Mouse (Mus musculus): ENCODE results near the gene Ipo11. TPM values are rescaled to one million over a fixed set of nuclear protein-coding genes. Genes with fewer than 3 reads are reported as not detected.
"Not testable (repeated sequence)": the region's sequence is repeated elsewhere in the genome, so short reads cannot be mapped to it uniquely, and the experiment has no call there.

Ipo11 gene
- polyA plus RNA-seq, 1 experiment from 2014 or later: 38.9 TPM

DNA sequence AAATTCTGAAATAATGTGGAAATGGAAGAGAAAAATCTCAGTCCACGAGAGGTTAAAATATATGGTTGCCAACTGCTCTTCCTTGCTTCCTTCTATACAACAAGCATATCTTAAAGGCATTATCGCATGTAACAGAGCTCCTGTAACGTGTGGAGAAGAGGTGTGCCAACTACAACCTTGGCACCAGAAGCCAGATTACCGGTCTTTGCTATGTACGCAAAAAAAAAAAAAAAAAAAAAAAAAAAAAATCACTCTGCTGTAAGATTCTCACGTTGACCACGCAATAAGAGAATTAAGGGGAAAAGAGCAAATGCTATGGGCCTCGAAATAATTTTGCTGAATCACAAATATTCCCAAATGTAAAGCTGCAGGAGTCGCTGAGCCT is 895 bp downstream of the Ipo11 start:
- peak overlapping the region; percentile 91 for H3K27ac ChIP-seq
- peak overlapping the region; percentile 91 for H3K4me3 ChIP-seq
- H3K4me1 ChIP-seq (replicated peaks): peaks cover 13% of the 10 kb centered on the region
- WGBS: 9% methylated on average over 9 of the region's 9 CpGs
- H3K9me3 ChIP-seq: no peaks in the 10 kb centered on the region
- peak overlapping the region; percentile 76 for H3K4me2 ChIP-seq
- no peak for ATAC-seq (ENCODE audit: low FRiP score)
- peak overlapping the region; percentile 87 for H3K9ac ChIP-seq
- no peaks in the 10 kb centered on the region for H3K27me3 ChIP-seq
- H3K36me3 ChIP-seq: no peaks in the 10 kb centered on the region

DNA sequence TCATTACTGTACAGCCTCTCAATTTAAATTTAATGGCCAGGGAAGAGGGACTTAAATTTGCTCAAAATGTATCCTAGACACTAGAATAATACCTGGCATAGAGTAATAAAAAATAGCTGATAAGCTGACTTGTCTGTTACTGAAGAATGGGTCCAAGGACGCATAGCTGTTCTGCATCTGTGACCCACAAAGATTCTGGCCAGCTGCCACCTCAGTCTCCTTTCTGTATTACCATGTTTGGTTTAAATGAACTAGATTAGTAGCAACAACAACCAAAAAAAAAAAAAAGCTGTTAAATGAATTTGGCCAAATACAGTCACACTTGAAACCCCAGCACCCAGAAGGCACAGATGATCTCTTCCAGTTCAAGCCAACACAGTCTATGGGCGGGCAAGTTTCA is 7.6 kb downstream of the Ipo11 start:
- no peaks in the 10 kb centered on the region; the same call in 1 of the 2 replicates for H3K9me3 ChIP-seq
- ATAC-seq (ENCODE audit: low FRiP score): no peak
- no peaks in the 10 kb centered on the region for H3K27me3 ChIP-seq
- 98% methylated on average over 2 of the region's 2 CpGs for WGBS
- no peak overlapping the region for H3K4me2 ChIP-seq
- peaks cover 18% of the 10 kb centered on the region for H3K36me3 ChIP-seq
- H3K27ac ChIP-seq: no peak overlapping the region
- peaks cover 3% of the 10 kb centered on the region; the same call in 1 of the 2 replicates for H3K4me1 ChIP-seq (replicated peaks)
- no peak overlapping the region for H3K9ac ChIP-seq
- H3K4me3 ChIP-seq: no peak overlapping the region

DNA sequence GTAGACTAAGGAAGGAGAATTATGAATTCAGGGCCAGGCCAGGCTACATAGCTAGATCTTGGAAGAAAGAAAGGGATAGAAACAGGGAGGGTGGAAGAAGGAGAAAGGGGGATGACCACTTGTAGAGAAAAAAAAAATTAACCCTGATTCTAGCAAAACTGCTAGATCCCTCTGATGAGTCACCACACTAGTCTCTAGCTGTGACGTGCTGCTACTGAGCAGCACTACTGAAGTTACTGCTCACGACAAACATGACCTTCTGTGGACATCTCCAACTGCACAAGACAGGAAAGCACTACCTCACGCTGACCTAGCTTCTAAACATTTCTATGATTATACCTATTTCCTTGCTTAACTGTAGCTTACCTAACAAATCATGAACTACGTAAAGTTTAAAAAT is 8.5 kb downstream of the Ipo11 start:
- Histone ChIP-seq H3K4me2 (no peak overlapping the region), H3K9ac (no peak overlapping the region), H3K27me3 (no peaks in the 10 kb centered on the region), H3K36me3 (peaks cover 24% of the 10 kb centered on the region), H3K4me1 (replicated peaks) (no peaks in the 10 kb centered on the region), H3K4me3 (no peak overlapping the region), H3K27ac (no peak overlapping the region), H3K9me3 (no peaks in the 10 kb centered on the region; the same call in 1 of the 2 replicates)
- ATAC-seq (ENCODE audit: low FRiP score): no peak
- 99% methylated on average over 4 of the region's 4 CpGs for WGBS

DNA sequence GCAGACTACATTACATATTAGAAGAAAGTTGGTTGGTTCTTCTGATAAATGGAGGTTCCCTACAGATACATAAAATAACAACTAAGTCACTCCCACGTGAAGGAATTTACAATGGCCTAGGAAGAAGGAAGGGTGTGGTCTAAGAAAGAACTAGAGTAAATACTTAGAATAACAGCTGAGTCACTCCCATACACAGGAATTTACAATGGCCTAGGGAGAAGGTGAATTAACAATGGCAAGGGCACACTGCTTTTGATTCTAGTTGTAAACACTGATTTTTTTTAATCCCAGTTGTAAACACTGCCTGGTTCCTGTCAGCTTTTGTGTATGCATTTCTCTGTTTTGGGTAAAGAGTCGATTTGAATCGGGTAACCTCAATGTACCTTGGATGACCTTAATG is 10.8 kb downstream of the Ipo11 start:
- not testable (repeated sequence) for H3K4me2 ChIP-seq; H3K27me3 ChIP-seq; ATAC-seq (ENCODE audit: low FRiP score); H3K9ac ChIP-seq; H3K4me3 ChIP-seq; H3K4me1 ChIP-seq (replicated peaks); H3K27ac ChIP-seq; H3K9me3 ChIP-seq
- WGBS: 97% methylated on average over 3 of the region's 3 CpGs
- H3K36me3 ChIP-seq: peaks cover 43% of the 10 kb centered on the region

DNA sequence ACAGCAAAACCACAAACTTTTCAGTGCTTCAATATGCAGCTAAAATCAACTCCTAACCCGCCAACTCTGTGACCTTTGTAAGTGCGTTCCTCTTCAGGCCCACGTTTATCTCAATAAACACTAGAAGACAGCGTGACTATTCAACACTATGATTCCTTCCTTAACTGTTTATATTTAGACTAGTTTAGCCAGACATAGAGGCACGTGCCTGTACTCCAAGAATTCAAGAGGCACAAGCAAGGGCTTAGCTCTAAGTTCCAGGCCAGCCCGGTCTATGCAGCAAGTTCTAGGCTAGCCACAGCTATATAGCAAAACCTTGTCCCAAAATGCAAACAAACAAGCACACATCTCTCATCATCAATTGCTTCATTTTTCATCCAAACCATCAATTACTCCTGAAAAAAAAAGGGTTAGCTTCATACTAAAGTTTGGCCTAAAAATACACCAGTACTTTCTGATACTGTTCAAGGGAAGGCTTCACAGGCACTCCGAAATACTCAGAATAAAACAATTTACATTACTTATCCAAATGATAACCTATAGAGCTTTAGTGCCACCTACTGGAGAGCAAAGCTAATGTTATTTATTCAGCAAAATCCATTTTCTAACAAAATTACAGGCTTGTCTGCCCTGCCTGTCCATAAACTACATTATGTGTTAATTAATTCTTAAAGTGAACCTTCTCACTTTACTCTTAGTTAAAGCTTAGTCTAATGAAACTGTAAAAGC is 18.3 kb downstream of the Ipo11 start:
- H3K36me3 ChIP-seq: peaks cover 31% of the 10 kb centered on the region
- no peak overlapping the region for H3K27ac ChIP-seq
- no peaks in the 10 kb centered on the region for H3K9me3 ChIP-seq
- H3K9ac ChIP-seq: 0 out of 2 replicates have a peak overlapping the region, but pooled peaks have one; percentile 19
- 89% methylated on average over 7 of the region's 7 CpGs for WGBS
- H3K4me1 ChIP-seq (replicated peaks): no peaks in the 10 kb centered on the region
- H3K27me3 ChIP-seq: no peaks in the 10 kb centered on the region
- H3K4me2 ChIP-seq: no peak overlapping the region
- no peak for ATAC-seq (ENCODE audit: low FRiP score)
- H3K4me3 ChIP-seq: no peak overlapping the region

DNA sequence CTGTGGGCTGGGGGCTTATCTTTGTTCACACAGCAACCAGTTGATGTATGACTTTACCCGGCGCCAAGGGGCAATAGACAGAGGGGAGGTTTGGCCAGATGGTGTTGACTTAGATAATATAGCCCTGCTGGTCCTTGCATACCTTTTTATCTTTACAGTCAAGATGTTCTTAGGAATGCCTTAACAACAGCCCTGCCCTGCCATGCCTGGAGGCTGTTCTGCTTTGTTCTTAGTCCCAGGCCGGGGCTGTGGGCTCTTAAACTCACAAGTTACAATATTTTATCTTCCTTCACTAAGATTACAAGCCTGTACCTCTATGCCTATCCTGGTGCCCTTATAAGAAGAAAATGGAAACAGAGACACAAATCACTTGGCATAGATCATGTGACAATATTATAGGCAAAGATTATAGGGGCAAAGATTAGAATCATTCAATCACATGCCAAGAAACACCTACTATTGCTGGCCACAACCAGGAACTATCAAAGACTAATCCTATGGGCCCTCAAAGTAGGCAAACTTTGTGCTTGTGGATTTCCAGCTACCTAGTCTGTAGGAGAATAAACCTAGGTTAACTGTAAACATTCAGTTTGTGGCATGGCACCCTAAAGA is 23.5 kb downstream of the Ipo11 start:
- Histone ChIP-seq H3K36me3 (peaks cover 18% of the 10 kb centered on the region), H3K27ac (no peak overlapping the region), H3K27me3 (no peaks in the 10 kb centered on the region), H3K9ac (no peak overlapping the region), H3K4me1 (replicated peaks) (no peaks in the 10 kb centered on the region), H3K4me2 (no peak overlapping the region), H3K9me3 (no peaks in the 10 kb centered on the region), H3K4me3 (no peak overlapping the region)
- ATAC-seq (ENCODE audit: low FRiP score): no peak
- WGBS: 74% methylated on average over 3 of the region's 3 CpGs

DNA sequence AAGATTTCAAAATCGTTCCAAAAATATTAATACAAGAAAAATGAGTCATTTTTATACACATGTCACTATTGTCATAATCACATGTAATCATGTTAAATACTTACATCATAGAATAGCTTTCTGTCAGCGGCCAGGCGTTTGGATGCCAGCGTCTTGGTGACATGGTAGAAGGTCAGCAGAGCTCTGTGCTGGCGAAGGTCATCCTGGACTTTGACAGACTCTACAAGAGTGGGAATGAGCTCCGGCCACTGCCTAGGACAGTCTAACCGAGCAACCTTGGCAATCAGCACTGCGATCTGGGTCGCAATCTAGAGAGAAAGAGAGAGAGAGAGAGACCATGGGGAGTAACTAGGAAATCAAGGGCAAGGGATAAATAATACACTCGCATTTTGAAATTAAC is 26.7 kb downstream of the Ipo11 start:
- Histone ChIP-seq H3K27me3 (no peaks in the 10 kb centered on the region), H3K4me2 (no peak overlapping the region), H3K9me3 (no peaks in the 10 kb centered on the region), H3K36me3 (peaks cover 42% of the 10 kb centered on the region), H3K9ac (no peak overlapping the region), H3K4me1 (replicated peaks) (no peaks in the 10 kb centered on the region), H3K27ac (no peak overlapping the region), H3K4me3 (no peak overlapping the region)
- ATAC-seq (ENCODE audit: low FRiP score): no peak
- 97% methylated on average over 10 of the region's 10 CpGs for WGBS

DNA sequence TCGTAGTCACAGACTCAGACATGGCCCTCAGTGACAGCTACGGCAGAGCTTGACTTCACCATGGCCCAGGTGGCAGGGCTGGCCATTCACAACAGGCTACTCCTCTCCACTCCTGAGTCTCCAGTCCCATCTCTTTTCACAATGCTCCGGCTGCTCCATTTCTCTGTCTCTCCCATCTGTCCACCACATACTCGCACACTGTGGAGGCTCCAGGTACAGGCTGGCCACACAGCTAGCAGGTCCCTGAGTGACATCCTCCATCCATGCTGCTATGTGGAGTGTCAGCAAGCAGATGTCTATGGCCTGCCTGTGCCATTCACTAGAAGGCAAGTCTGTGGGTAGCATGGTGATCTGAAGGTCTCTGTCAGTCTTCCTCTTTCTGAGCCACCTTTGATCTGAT is 29.5 kb downstream of the Ipo11 start:
- Histone ChIP-seq H3K27me3 (no peaks in the 10 kb centered on the region), H3K9me3 (no peaks in the 10 kb centered on the region), H3K36me3 (peaks cover 42% of the 10 kb centered on the region), H3K4me1 (replicated peaks) (0 out of 2 replicates have a peak, but pooled peaks cover 2% of the 10 kb centered on the region), H3K4me3 (no peak overlapping the region), H3K4me2 (no peak overlapping the region), H3K9ac (no peak overlapping the region), H3K27ac (no peak overlapping the region)
- no peak for ATAC-seq (ENCODE audit: low FRiP score)
- 97% methylated on average over 4 of the region's 4 CpGs for WGBS

DNA sequence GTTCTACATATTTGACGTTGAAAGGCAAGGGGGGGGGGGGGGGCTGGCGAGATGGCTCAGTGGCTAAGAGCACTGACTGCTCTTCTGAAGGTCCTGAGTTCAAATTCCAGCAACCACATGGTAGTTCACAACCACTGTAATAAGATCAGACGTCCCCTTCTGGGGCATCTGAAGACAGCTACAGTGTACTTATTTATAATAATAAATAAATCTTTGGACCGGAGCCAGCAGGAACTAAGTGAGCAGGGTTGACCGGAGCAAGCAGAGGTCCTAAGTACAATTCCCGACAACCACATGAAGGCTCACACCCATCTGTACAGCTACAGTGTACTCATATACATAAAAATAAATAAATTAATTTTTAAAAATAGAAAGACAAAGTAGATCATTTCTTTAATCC is 31.6 kb downstream of the Ipo11 start:
- ATAC-seq (ENCODE audit: low FRiP score): not testable (repeated sequence)

DNA sequence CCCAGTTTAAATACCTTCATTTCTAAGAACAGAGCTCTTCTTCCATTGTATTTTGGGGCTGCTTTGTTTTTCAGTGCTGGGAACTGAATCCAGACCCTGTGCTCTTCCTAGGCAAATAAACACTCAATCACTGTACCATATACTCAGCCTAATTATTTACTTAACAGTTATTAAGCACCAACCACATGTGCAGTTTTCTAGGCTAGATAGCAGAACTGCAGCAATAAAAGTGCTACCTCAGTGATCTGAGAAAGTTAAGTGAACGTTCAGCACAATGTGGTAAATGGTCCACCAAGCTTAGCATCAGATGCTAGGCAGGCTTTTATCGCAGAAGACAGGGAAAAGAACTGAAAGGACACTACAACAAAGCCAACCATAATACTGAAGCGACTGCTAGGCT is 32.1 kb downstream of the Ipo11 start:
- no peaks in the 10 kb centered on the region for H3K9me3 ChIP-seq
- no peak for ATAC-seq (ENCODE audit: low FRiP score)
- no peak overlapping the region for H3K4me3 ChIP-seq
- H3K4me1 ChIP-seq (replicated peaks): 0 out of 2 replicates have a peak, but pooled peaks cover 2% of the 10 kb centered on the region
- no peak overlapping the region for H3K27ac ChIP-seq
- no peak overlapping the region for H3K9ac ChIP-seq
- no peaks in the 10 kb centered on the region for H3K27me3 ChIP-seq
- 93% methylated on average over 3 of the region's 3 CpGs for WGBS
- H3K36me3 ChIP-seq: peaks cover 45% of the 10 kb centered on the region
- H3K4me2 ChIP-seq: no peak overlapping the region

More for the DNA sequence above, 31.6 kb downstream of the Ipo11 start:
- H3K4me1 ChIP-seq (replicated peaks); H3K27ac ChIP-seq; H3K4me2 ChIP-seq; H3K4me3 ChIP-seq; H3K9me3 ChIP-seq; H3K9ac ChIP-seq; H3K27me3 ChIP-seq: not testable (repeated sequence)
- WGBS: 91% methylated on average over 6 of the region's 6 CpGs
- H3K36me3 ChIP-seq: peaks cover 45% of the 10 kb centered on the region

DNA sequence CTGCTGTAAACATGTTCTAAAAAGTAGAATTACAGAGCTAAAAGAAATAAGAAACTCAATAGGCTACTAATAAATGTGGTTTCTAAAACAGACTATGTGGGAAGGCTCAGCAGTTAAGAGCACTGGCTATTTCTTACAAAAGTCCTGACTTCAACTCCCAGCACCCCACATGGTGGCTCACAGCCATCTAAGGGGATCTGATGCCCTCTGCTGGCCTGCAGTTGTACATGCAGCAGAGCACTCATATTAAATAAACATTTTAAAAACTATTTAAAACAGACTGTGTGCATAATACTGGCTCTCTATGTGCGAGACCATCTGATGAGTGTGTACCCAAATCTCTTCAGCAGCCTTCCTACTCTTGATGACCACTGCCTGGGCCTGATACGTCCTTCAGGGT is 42.5 kb downstream of the Ipo11 start:
- H3K4me2 ChIP-seq: no peak overlapping the region
- H3K4me3 ChIP-seq: no peak overlapping the region
- no peak overlapping the region for H3K9ac ChIP-seq
- no peaks in the 10 kb centered on the region for H3K4me1 ChIP-seq (replicated peaks)
- 97% methylated on average over 2 of the region's 2 CpGs for WGBS
- ATAC-seq (ENCODE audit: low FRiP score): no peak
- H3K9me3 ChIP-seq: no peaks in the 10 kb centered on the region
- no peaks in the 10 kb centered on the region for H3K27me3 ChIP-seq
- H3K27ac ChIP-seq: no peak overlapping the region
- peaks cover 29% of the 10 kb centered on the region for H3K36me3 ChIP-seq

DNA sequence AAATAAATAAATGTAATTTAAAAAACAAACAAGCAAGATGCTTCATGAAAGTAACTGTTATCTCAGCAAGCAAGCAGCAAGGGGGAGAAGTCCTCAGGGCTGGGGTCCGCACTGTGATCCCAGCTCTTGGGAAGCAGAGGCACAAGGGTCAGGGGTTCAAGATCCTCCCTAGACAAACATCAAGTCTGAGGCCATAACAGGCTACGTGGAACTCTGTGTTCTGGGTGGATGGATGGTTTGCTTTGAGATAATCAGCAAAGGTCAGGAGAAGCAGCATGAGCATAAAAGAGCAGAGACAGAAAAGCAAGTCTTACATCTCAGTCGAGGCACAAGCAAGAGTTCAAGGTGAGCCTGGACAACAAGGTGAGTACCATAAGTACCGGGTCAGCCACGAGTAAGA is 43.1 kb downstream of the Ipo11 start:
- no peak overlapping the region for H3K9ac ChIP-seq
- peaks cover 25% of the 10 kb centered on the region for H3K36me3 ChIP-seq
- no peak overlapping the region for H3K4me3 ChIP-seq
- no peak overlapping the region for H3K4me2 ChIP-seq
- no peaks in the 10 kb centered on the region for H3K27me3 ChIP-seq
- no peak for ATAC-seq (ENCODE audit: low FRiP score)
- H3K27ac ChIP-seq: no peak overlapping the region
- 89% methylated on average over 5 of the region's 5 CpGs for WGBS
- no peaks in the 10 kb centered on the region for H3K4me1 ChIP-seq (replicated peaks)
- H3K9me3 ChIP-seq: no peaks in the 10 kb centered on the region

DNA sequence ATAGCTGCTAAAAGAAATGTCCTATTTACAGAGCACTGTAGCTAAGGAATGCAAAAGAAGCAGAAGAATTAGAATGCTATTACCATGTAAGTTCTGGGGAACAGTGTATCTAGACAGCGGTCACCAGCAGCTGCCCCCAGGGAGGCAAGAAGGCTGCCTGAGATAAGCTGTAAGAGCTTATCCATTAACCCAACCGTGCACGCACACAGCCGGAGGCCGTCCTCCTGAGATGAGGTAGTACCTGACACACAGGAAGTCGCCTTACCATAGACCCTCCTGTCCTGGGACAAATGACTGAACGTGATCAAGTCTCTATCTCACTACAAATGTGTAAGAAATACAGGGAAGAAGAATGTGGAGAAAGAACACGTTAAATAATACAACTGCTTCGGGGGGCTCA is 43.6 kb downstream of the Ipo11 start:
- Histone ChIP-seq H3K4me1 (replicated peaks) (no peaks in the 10 kb centered on the region), H3K4me2 (no peak overlapping the region), H3K36me3 (peaks cover 24% of the 10 kb centered on the region), H3K4me3 (no peak overlapping the region), H3K27ac (no peak overlapping the region), H3K27me3 (no peaks in the 10 kb centered on the region), H3K9me3 (no peaks in the 10 kb centered on the region), H3K9ac (no peak overlapping the region)
- no peak for ATAC-seq (ENCODE audit: low FRiP score)
- WGBS: 88% methylated on average over 9 of the region's 9 CpGs
